Mouse (Mus musculus): ENCODE data around the gene Cenpa. TPM values are rescaled to one million over a fixed set of nuclear protein-coding genes. Genes with fewer than 3 reads are reported as not detected.

The Cenpa gene
- polyA plus RNA-seq, 1 experiment = 161 TPM

- no peak overlapping the region for H3K4me3 ChIP-seq (ENCODE audit: control insufficient read depth, insufficient read depth, low read length)
- TF ChIP-seq POLR2A (IDR thresholded peaks at IDR 0.05; ENCODE audit: control insufficient read depth, extremely low read depth, insufficient read depth, low read length, poor library complexity) (no peak), CTCF (IDR thresholded peaks at IDR 0.05; ENCODE audit: borderline replicate concordance, control insufficient read depth, extremely low read depth, insufficient read depth, low read length, poor library complexity) (no peak)
- no peak overlapping the region for H3K27ac ChIP-seq (ENCODE audit: control insufficient read depth, insufficient read depth, low read length)
- no peaks in the 10 kb centered on the region; the same call in 1 of the 2 replicates for H3K27me3 ChIP-seq (ENCODE audit: control insufficient read depth, insufficient read depth, low read length)
- H3K4me1 ChIP-seq (replicated peaks; ENCODE audit: control insufficient read depth, insufficient read depth, low read length) = no peaks in the 10 kb centered on the region
- no peaks in the 10 kb centered on the region for H3K36me3 ChIP-seq (ENCODE audit: control insufficient read depth, insufficient read depth, low read length)
- 88% methylated on average over 3 of the region's 3 CpGs for WGBS
- DNase-seq = no peak
Observed at GRCm38 (mm10) chr5:30701866-30702265, 35.3 kb downstream of the Cenpa start.

DNA sequence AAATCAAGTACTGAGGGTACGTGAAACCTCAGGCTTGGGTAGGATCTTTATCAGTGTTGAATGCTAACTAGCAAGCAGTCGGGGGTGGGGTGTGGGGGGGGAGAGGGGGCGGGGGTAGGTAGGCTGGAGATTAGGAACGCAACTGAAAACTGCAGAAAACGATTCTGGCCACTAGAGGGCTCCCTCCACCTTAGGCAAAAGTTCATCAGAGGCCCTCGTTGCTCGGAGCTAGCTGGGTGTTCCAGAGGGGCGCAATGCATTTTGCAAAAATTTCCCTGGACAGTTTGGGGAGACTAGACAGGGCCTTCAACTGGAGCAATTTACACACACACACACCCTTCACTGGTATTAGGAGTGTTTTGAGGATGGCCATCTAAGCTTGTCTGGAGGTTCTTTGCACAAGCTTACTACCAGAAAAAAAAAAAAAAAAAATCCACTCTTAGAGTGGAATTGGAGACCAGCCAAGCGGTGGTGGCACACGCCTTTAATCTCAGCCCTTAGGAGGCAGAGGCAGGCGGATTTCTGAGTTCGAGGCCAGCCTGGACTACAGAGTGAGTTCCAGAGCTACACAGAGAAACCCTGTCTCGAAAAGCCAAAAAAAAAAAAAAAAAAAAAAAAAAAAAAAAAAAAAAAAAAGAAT lies 43.3 kb downstream of the Cenpa start:
- peaks cover 18% of the 10 kb centered on the region for H3K4me1 ChIP-seq (replicated peaks; ENCODE audit: control insufficient read depth, insufficient read depth, low read length)
- 8% methylated on average over 12 of the region's 13 CpGs for WGBS
- H3K27ac ChIP-seq (ENCODE audit: control insufficient read depth, insufficient read depth, low read length) = no peak overlapping the region
- TF ChIP-seq POLR2A (IDR thresholded peaks at IDR 0.05; ENCODE audit: control insufficient read depth, extremely low read depth, insufficient read depth, low read length, poor library complexity) (no peak), CTCF (IDR thresholded peaks at IDR 0.05; ENCODE audit: borderline replicate concordance, control insufficient read depth, extremely low read depth, insufficient read depth, low read length, poor library complexity) (peak; percentile 53; the same call in 1 of the 2 replicates)
- DNase-seq = peak; percentile 70
- no peak overlapping the region for H3K4me3 ChIP-seq (ENCODE audit: control insufficient read depth, insufficient read depth, low read length)
- peaks cover 18% of the 10 kb centered on the region; the same call in 1 of the 2 replicates for H3K27me3 ChIP-seq (ENCODE audit: control insufficient read depth, insufficient read depth, low read length)
- H3K36me3 ChIP-seq (ENCODE audit: control insufficient read depth, insufficient read depth, low read length) = no peaks in the 10 kb centered on the region

DNA sequence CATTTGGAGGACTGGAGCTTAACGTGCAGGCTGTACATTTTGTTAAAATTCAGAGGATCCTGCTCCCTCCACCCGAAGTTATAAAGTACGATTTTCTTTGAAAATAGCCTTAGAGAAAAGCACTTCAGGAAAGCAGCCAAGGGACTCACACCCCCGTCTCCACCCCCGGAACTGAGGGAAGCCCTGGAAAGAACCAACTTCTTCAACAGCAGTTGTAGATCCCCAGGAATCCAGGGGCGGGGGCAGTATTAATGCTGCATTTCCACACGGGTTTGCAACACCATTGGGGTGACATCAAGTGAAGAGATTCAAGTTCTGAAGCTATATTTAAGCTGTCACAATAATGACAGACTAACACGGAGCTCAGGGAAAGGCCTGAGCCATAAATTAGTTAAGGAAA lies 43.9 kb downstream of the Cenpa start:
- no peak for TF ChIP-seq POLR2A (IDR thresholded peaks at IDR 0.05; ENCODE audit: control insufficient read depth, extremely low read depth, insufficient read depth, low read length, poor library complexity)
- TF ChIP-seq CTCF (IDR thresholded peaks at IDR 0.05; ENCODE audit: borderline replicate concordance, control insufficient read depth, extremely low read depth, insufficient read depth, low read length, poor library complexity) = no peak
- 23% methylated on average over 8 of the region's 8 CpGs for WGBS

GRCm38 (mm10) chr5:30711147-30712001 lies 44.8 kb downstream of the Cenpa start, which contains the start of gene Dpysl5:
Gene Dpysl5 (plus strand): TSS chr5:30711564.
- H3K27me3 ChIP-seq (ENCODE audit: control insufficient read depth, insufficient read depth, low read length) = peaks cover 18% of the 10 kb centered on the region; the same call in 1 of the 2 replicates
- 2% methylated on average over 71 of the region's 71 CpGs for WGBS

More for the DNA sequence above, 43.9 kb downstream of the Cenpa start:
- DNase-seq = no peak
- peaks cover 18% of the 10 kb centered on the region for H3K4me1 ChIP-seq (replicated peaks; ENCODE audit: control insufficient read depth, insufficient read depth, low read length)
- H3K4me3 ChIP-seq (ENCODE audit: control insufficient read depth, insufficient read depth, low read length) = no peak overlapping the region
- no peaks in the 10 kb centered on the region for H3K36me3 ChIP-seq (ENCODE audit: control insufficient read depth, insufficient read depth, low read length)
- H3K27ac ChIP-seq (ENCODE audit: control insufficient read depth, insufficient read depth, low read length) = no peak overlapping the region
- H3K27me3 ChIP-seq (ENCODE audit: control insufficient read depth, insufficient read depth, low read length) = peaks cover 18% of the 10 kb centered on the region; the same call in 1 of the 2 replicates

DNA sequence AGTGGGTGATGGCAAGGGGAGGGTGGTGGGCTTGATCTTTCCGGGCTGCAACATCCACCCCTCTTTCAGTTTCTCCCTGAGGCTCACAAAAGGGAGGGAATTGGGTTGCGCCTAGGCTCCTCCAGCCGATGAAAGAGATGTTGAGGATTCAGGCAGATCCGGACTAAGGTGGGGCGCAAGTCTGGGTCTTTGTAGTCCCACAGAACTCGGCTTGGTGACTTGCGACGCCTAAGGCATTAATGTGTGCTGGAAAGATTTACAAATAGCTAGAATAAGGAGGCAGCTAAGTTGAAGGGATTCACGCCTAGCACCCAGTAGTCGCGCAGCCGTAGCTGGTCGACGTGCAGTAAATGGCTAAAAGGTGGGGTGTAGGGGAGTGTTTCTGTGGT lies 45.4 kb downstream of the Cenpa start:
- Histone ChIP-seq H3K4me3 (ENCODE audit: control insufficient read depth, insufficient read depth, low read length) (peak overlapping the region; percentile 41), H3K27ac (ENCODE audit: control insufficient read depth, insufficient read depth, low read length) (no peak overlapping the region), H3K27me3 (ENCODE audit: control insufficient read depth, insufficient read depth, low read length) (peaks cover 18% of the 10 kb centered on the region; the same call in 1 of the 2 replicates), H3K4me1 (replicated peaks; ENCODE audit: control insufficient read depth, insufficient read depth, low read length) (peaks cover 18% of the 10 kb centered on the region), H3K36me3 (ENCODE audit: control insufficient read depth, insufficient read depth, low read length) (no peaks in the 10 kb centered on the region)
- no peak for DNase-seq
- TF ChIP-seq POLR2A (IDR thresholded peaks at IDR 0.05; ENCODE audit: control insufficient read depth, extremely low read depth, insufficient read depth, low read length, poor library complexity) (no peak), CTCF (IDR thresholded peaks at IDR 0.05; ENCODE audit: borderline replicate concordance, control insufficient read depth, extremely low read depth, insufficient read depth, low read length, poor library complexity) (no peak)
- 3% methylated on average over 14 of the region's 14 CpGs for WGBS

More at GRCm38 (mm10) chr5:30711147-30712001, 44.8 kb downstream of the Cenpa start, which contains the start of gene Dpysl5:
- TF ChIP-seq CTCF (IDR thresholded peaks at IDR 0.05; ENCODE audit: borderline replicate concordance, control insufficient read depth, extremely low read depth, insufficient read depth, low read length, poor library complexity) (no peak), POLR2A (IDR thresholded peaks at IDR 0.05; ENCODE audit: control insufficient read depth, extremely low read depth, insufficient read depth, low read length, poor library complexity) (no peak)
- peak; percentile 69 for DNase-seq
- no peak within 1 kb of the TSS for H3K27ac ChIP-seq (ENCODE audit: control insufficient read depth, insufficient read depth, low read length)
- H3K4me3 ChIP-seq (ENCODE audit: control insufficient read depth, insufficient read depth, low read length) = peak within 1 kb of the TSS; percentile 41
- H3K36me3 ChIP-seq (ENCODE audit: control insufficient read depth, insufficient read depth, low read length) = no peaks in the 10 kb centered on the region
- peaks cover 18% of the 10 kb centered on the region for H3K4me1 ChIP-seq (replicated peaks; ENCODE audit: control insufficient read depth, insufficient read depth, low read length)

All from thymus, adult 2 months (tissue).